Mouse (Mus musculus): ENCODE data around the gene Zbtb22. TPM values are rescaled to one million over a fixed set of nuclear protein-coding genes. Genes with fewer than 3 reads are reported as not detected.

The Zbtb22 gene
- total RNA-seq, 2 experiments from 2014 or later = 20.3 to 23.3 TPM

DNA sequence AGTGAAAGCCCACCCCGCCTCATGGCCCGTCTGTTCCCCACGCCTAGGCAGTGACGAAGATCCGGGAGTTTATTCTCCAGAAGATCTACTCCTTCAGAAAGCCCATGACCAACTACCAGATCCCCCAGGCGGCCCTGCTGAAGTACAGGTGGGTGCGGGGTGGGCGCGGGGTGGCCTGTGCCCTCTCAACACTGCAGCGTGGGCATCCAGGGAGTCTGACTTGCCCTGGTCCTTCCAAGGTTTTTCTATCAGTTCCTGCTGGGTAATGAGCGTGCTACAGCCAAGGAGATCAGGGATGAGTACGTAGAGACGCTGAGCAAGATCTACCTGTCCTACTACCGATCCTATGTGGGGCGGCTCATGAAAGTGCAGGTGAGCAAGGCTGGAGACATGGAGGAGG lies 44.2 kb downstream of the Zbtb22 start:
- DNase-seq (ENCODE audit: low spot score in 2 of 2) = no peak

DNA sequence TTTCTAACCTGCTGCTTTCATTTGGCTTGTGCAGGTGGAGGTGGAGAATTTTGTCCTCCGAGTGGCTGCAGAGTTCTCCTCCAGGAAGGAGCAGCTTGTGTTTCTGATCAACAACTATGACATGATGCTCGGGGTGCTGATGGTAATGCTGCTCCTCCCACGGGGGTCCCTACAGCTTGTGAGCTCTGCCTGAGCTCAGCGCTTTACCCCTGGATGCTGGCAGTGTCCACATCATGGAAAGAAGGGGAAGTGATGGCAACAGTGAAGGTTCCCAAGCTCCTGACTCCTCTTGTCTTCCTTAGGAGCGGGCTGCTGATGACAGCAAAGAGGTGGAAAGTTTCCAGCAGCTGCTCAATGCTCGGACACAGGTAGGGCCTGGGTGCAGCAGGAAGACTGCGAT lies 47.2 kb downstream of the Zbtb22 start:
- DNase-seq (ENCODE audit: low spot score in 2 of 2) = no peak

DNA sequence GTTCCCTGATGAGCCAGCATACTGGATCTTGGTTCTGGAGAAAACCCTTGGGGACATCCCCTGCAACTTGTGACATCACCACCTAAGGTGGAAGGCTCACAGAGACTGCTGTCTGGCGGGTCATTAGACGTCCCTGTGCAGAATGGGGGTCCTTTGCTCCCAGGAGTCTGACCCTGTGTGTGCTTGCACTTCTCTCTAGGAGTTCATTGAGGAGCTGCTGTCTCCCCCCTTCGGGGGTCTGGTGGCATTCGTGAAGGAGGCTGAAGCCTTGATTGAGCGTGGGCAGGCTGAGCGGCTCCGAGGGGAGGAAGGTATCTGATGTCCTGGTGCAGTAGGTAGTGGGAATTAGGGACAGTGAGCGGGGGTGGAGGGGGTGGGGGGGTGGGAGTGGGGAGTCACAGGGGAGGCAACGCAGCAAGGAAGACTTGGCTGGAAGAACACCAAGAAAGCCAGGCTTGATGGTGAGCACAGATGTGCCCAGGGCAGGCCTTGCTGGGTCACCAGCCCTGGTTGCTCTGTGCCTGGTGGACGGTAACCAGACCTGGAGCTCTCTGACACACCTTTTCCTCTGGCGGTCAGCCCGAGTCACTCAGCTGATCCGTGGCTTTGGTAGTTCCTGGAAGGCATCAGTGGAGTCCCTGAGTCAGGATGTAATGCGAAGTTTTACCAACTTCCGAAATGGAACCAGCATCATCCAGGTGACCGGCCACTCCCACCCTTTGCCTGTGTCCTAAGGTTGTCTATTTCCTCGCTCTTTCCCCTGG lies 49.6 kb downstream of the Zbtb22 start:
- DNase-seq (ENCODE audit: low spot score in 2 of 2) = no peak

DNA sequence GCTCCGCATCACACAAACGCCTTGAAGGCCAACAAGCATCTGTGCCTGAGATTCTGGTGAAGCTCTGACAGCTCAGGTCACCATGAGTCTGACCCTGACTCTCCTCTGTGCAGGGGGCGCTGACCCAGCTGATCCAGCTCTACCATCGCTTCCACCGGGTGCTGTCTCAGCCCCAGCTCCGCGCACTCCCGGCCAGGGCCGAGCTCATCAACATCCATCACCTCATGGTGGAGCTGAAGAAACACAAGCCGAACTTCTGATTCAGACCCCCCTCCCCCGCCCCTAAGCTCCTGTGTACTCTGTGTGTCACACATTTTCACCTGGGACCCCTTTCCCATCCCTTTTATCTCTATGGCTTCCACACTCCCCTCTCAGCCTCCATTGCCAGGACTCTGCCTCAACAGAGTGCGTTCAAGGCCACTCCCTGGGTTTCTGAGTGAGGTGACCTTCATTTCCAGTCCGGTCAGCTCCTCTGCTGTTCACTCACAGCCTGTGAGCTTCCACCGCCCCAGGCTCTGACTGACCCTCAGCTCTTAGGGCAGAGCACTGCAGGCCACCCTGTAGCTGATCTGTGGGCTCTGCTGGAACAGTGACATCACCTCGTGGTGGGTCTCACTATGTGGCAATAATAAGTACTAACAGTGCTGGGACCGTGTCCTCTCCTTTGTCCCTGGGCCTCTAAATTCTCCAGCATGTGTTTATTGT lies 50.3 kb downstream of the Zbtb22 start:
- DNase-seq (ENCODE audit: low spot score in 2 of 2) = no peak

DNA sequence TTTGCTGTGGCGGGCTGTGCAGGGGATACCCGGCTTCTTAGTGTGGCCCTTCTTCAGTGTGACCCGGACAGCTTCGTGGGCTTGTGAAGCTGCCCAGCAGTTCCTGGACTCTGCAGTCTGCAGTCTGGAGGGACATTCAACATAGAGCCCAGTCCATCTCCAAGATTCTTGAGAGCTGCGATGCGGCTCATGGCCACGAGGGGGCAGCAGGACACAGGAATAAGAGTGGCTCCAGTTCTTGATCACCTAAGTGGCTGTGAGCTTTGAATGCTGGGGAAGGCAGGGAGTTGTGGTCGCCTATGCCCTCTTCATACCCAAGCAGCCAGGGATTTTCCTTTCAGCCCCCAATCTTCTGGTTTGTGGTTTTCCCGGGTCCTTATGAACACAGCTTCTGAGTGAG lies 52.8 kb downstream of the Zbtb22 start:
- DNase-seq (ENCODE audit: low spot score in 2 of 2) = peak; percentile 76 to 82

Small RNA genes within 50 kb of the gene (microRNA-seq; reads per million reads assigned to microRNA genes)
- 0 reads per million in 2 experiments for gene Gm27740 (ENCODE audit: borderline number of aligned reads in 2 of 2)

Other genes starting within 250 kb of the Zbtb22 start
- gene Hnrnpm, start 229.0 kb upstream of the Zbtb22 start, total RNA-seq (2021) = 100 to 1,000 TPM; 169 to 184 TPM
- gene March2, start 197.2 kb upstream of the Zbtb22 start, total RNA-seq (2021) = 100 to 1,000 TPM; 122 to 124 TPM
- gene Rab11b, start 155.4 kb upstream of the Zbtb22 start, total RNA-seq (2021) = 100 to 1,000 TPM; 208 to 255 TPM
- gene Angptl4, start 134.1 kb upstream of the Zbtb22 start, total RNA-seq (2021) = 100 to 1,000 TPM in 1 of 2 experiments, 10 to 100 TPM in 1; 47.8 to 111 TPM
- gene Kank3, start 105.4 kb upstream of the Zbtb22 start, total RNA-seq (2021) = 10 to 100 TPM; 66.2 to 93.4 TPM
- gene Rps28, start 91.3 kb upstream of the Zbtb22 start, total RNA-seq (2021) = 1,000 to 10,000 TPM; 1,292 to 1,451 TPM
- 100 to 1,000 TPM; 487 to 498 TPM for gene Ndufa7, start 91.3 kb upstream of the Zbtb22 start, total RNA-seq (2021)
- gene Cd320, start 72.8 kb upstream of the Zbtb22 start, total RNA-seq (2021) = 10 to 100 TPM; 24.0 to 39.7 TPM
- not detected for gene Gm7029, start 42.1 kb upstream of the Zbtb22 start, total RNA-seq (2021)
- 1 to 10 TPM in 1 of 2 experiments, under 1 TPM in 1; 0.86 to 1.8 TPM for gene Kifc1, start 25.2 kb upstream of the Zbtb22 start, total RNA-seq (2021)
- gene Platr17, start 10.8 kb upstream of the Zbtb22 start, total RNA-seq (2021) = not detected
- 10 to 100 TPM; 25.5 to 29.7 TPM for gene Daxx, start 6.5 kb upstream of the Zbtb22 start, total RNA-seq (2021)
- gene Tapbp, start within 50 bp of the Zbtb22 start, total RNA-seq (2021) = 100 to 1,000 TPM; 179 to 234 TPM
- gene Rgl2, start 13.6 kb downstream of the Zbtb22 start, total RNA-seq (2021) = 10 to 100 TPM; 42.8 to 46.3 TPM
- gene Pfdn6, start 24.4 kb downstream of the Zbtb22 start, total RNA-seq (2021) = 10 to 100 TPM; 79.6 to 90.7 TPM
- gene Wdr46, start 24.8 kb downstream of the Zbtb22 start, total RNA-seq (2021) = 10 to 100 TPM; 29.2 to 35.7 TPM
- 1 to 10 TPM; 3.9 to 5.0 TPM for gene B3galt4, start 35.6 kb downstream of the Zbtb22 start, total RNA-seq (2021)
- gene Vps52, start 39.9 kb downstream of the Zbtb22 start, total RNA-seq (2021) = 10 to 100 TPM; 51.1 to 53.5 TPM
- gene Rps18, start 40.1 kb downstream of the Zbtb22 start, total RNA-seq (2021) = 100 to 1,000 TPM; 672 to 676 TPM
- 1,000 to 10,000 TPM in 1 of 2 experiments, 100 to 1,000 TPM in 1; 550 to 1,344 TPM for gene H2-K1, start 84.4 kb downstream of the Zbtb22 start, total RNA-seq (2021)
- 10 to 100 TPM; 43.9 to 45.5 TPM for gene Ring1, start 108.8 kb downstream of the Zbtb22 start, total RNA-seq (2021)
- 100 to 1,000 TPM; 246 to 274 TPM for gene H2-Ke6, start 112.2 kb downstream of the Zbtb22 start, total RNA-seq (2021)
- gene Slc39a7, start 115.8 kb downstream of the Zbtb22 start, total RNA-seq (2021) = 100 to 1,000 TPM; 131 to 156 TPM
- gene Rxrb, start 115.9 kb downstream of the Zbtb22 start, total RNA-seq (2021) = 10 to 100 TPM; 55.9 to 58.2 TPM
- 1 to 10 TPM; 1.4 to 1.9 TPM for gene Col11a2, start 123.5 kb downstream of the Zbtb22 start, total RNA-seq (2021)
- under 1 TPM; 0.36 to 0.54 TPM for gene H2-Oa, start 176.4 kb downstream of the Zbtb22 start, total RNA-seq (2021)
- 10 to 100 TPM; 14.7 to 21.0 TPM for gene H2-DMa, start 203.6 kb downstream of the Zbtb22 start, total RNA-seq (2021)
- 100 to 1,000 TPM; 199 to 244 TPM for gene Brd2, start 206.7 kb downstream of the Zbtb22 start, total RNA-seq (2021)
- gene H2-DMb2, start 227.4 kb downstream of the Zbtb22 start, total RNA-seq (2021) = 1 to 10 TPM; 2.0 to 3.8 TPM
- 10 to 100 TPM in 1 of 2 experiments, 1 to 10 TPM in 1; 8.5 to 13.3 TPM for gene H2-DMb1, start 237.2 kb downstream of the Zbtb22 start, total RNA-seq (2021)